Mouse (Mus musculus) neutrophil, adult 65 days (primary cell): Measurements from ENCODE around the gene Tob1. TPM values are rescaled to one million over a fixed set of nuclear protein-coding genes. Genes with fewer than 3 reads are reported as not detected.

Source experiments
- total RNA-seq: library from RNA; stranded (reverse); gene quantifications from 2 replicates; pipeline ENCODE4 v1.2.4, GENCODE M21; 2023

Tob1 gene
- total RNA-seq: 68.9 and 84.3 TPM in 2 replicates

DNA sequence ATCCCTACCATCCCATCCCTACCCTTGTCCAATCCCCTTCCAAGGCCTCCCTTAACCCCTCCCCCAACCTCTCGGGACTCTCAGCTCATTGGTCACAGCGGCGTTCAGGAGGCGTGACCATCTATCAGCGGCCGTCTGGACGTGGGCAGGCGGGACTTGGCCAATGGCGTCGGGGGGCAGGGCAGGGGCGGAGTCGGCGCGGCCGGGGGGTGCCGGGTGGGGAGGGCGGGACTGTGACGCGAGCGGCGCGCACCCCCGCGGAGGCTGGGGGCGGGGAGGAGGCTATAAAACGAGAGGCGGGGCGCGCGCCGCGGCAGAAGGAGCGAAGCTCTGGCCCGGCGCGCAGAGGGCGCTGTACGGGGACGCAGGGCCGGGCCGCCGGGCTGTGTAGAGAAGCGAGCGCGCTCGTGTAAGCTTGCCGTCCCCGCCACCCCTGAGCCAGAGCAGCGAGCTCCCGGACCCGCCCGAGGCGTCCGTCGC is at the start of gene Tob1:
Tob1 (plus strand) TSS at position 331 of the 480 bp plus-strand sequence.

DNA sequence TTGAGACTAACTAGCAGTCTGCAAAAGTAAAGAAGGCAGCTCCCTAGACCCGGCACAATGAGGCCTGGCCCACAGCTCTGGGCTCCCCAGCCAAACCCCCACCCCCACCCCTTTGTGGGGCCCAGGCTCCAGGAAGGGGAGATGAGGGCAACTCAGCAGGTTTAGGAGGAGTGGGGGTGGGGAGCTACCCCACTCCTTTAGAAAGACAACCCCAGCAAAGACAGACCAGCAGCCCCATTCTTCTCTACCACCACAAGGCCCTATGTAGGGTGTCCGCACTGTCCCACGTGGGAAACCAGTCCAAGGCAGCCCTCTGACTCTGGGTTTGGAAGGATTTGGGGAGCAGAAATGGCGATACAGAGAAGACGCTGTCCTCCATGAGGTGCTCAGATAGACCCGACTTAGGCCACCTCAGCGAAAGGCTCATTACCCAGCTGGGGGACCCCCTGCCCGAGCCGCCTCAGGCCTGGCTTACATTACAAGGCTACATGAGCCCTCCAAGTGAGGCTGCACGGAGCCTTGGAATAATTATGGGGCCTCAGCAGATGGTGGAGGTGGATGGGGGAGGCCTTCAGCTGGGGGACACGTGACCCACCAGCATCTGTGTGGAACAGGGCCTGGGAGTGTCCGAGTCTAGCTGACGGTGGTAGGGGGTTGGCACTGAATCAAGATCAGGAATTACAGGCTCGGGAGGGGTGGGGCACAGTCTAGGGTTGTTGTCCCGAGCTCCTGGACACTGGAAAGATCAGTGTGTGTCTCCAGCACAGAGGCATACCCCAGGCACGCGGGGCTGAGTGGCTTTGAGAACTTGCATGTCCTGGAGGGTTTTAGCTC is 34.9 kb downstream of the Tob1 start, which contains the start of gene Wfikkn2:
Wfikkn2 (minus strand) TSS at position 51 of the 834 bp plus-strand sequence.

Other genes starting within 250 kb of the Tob1 start
- 9.6 and 24.6 TPM in 2 replicates for gene Gm20390, start 243.2 kb upstream of the Tob1 start, total RNA-seq
- 15.2 and 24.2 TPM in 2 replicates for gene Nme1, start 242.9 kb upstream of the Tob1 start, total RNA-seq
- gene Spag9, start 215.4 kb upstream of the Tob1 start, total RNA-seq: 132 and 246 TPM in 2 replicates
- not detected in 2 replicates for gene Wfikkn2, start 34.6 kb downstream of the Tob1 start, total RNA-seq
- gene Gm21885, start 70.4 kb downstream of the Tob1 start, total RNA-seq: not detected in 2 replicates
- 46.2 and 71.5 TPM in 2 replicates for gene Luc7l3, start 110.5 kb downstream of the Tob1 start, total RNA-seq
- gene Ankrd40, start 116.5 kb downstream of the Tob1 start, total RNA-seq: 18.1 and 21.7 TPM in 2 replicates
- gene Abcc3, start 181.5 kb downstream of the Tob1 start, total RNA-seq: 1.1 and 3.8 TPM in 2 replicates